Mouse (Mus musculus) bone marrow, adult 2 months (tissue): ENCODE results near the gene Trim11. TPM values are rescaled to one million over a fixed set of nuclear protein-coding genes. Genes with fewer than 3 reads are reported as not detected.
"Not testable (repeated sequence)": the region's sequence is repeated elsewhere in the genome, so short reads cannot be mapped to it uniquely, and the experiment has no call there.

Experiments
- H3K27ac ChIP-seq: fragments of 200-500 bp; 2 replicates; pipeline ENCODE4 v1.5.1; 2012; ENCODE audit warnings: low read depth, mild to moderate bottlenecking, control low read depth, inconsistent platforms, low read length; ENCODE audit not compliant: control insufficient read depth, poor library complexity, insufficient read depth
- H3K4me1 ChIP-seq: fragments of 200-500 bp; 2 replicates; pipeline ENCODE4 v1.6.1; 2011; ENCODE audit warnings: low read length; ENCODE audit not compliant: control insufficient read depth, insufficient read depth
- H3K4me3 ChIP-seq: fragments of 200-500 bp; replicated peaks from 2 replicates; pipeline ENCODE3; 2011; ENCODE audit warnings: mild to moderate bottlenecking, low read depth, low read length, control low read depth; ENCODE audit not compliant: control insufficient read depth
- CTCF ChIP-seq: fragments of 200-500 bp; IDR thresholded peaks from 2 replicates; pipeline ENCODE4 v1.5.1; 2011; ENCODE audit warnings: low read length, control low read depth; ENCODE audit not compliant: control insufficient read depth, insufficient read depth
- POLR2A ChIP-seq: fragments of 200-500 bp; IDR thresholded peaks from 2 replicates; pipeline ENCODE4 v1.6.1; 2011; ENCODE audit warnings: low read depth, mild to moderate bottlenecking, control low read depth, low read length, borderline replicate concordance; ENCODE audit not compliant: control insufficient read depth
- WGBS: fragments of 180-500 bp; shearing (Covaris S2); methylation state at CpG from one replicate; pipeline ENCODE4 v1.1.7; 2018; 5-methylcytosine and 5-hydroxymethylcytosine counted together
- polyA plus RNA-seq: library from polyadenylated mRNA; stranded (reverse); fragments of >200 nt; gene quantifications from 2 replicates; pipeline ENCODE4 v1.2.4, GENCODE M21; 2011; ENCODE audit warnings: low replicate concordance; ENCODE audit not compliant: missing spikeins, insufficient read depth, insufficient read length

Gene Trim11
- polyA plus RNA-seq, 1 experiment = 67.8 TPM

- WGBS = 0% methylated on average over 17 of the region's 17 CpGs
- peak; percentile 13; the same call in 1 of the 2 replicates for TF ChIP-seq POLR2A
- Histone ChIP-seq H3K27ac (peak overlapping the region; percentile 89), H3K4me3 (peak overlapping the region; percentile 68)
- not testable (repeated sequence) for H3K4me1 ChIP-seq
Measured at GRCm38 (mm10) chr11:58954170-58954419, 23.8 kb upstream of the Trim11 start.

GRCm38 (mm10) chr11:58954420-58955142, 23.3 kb upstream of the Trim11 start, which contains the start of the genes Hist3h2a and Trim17:
TSS of gene Hist3h2a (plus strand) at chr11:58954685.
TSS of gene Trim17 (plus strand) at chr11:58954685.
- Histone ChIP-seq H3K4me3 (peak within 1 kb of the TSS; percentile 78), H3K4me1 (no peaks in the 10 kb centered on the region; the same call in 1 of the 2 replicates), H3K27ac (peak within 1 kb of the TSS; percentile 96)
- WGBS = under 1% methylated on average over 49 of the region's 49 CpGs
- TF ChIP-seq POLR2A = peak; percentile 98
- TF ChIP-seq CTCF = peak; percentile 29; the same call in 1 of the 2 replicates

GRCm38 (mm10) chr11:58955143-58955867, 22.6 kb upstream of the Trim11 start:
- Histone ChIP-seq H3K4me3 (peak overlapping the region; percentile 78), H3K27ac (peak overlapping the region; percentile 96), H3K4me1 (no peaks in the 10 kb centered on the region; the same call in 1 of the 2 replicates)
- WGBS = under 1% methylated on average over 20 of the region's 20 CpGs
- TF ChIP-seq POLR2A (peak; percentile 27; the same call in 1 of the 2 replicates), CTCF (no peak)

GRCm38 (mm10) chr11:58955868-58956257, 22.0 kb upstream of the Trim11 start:
- no peak overlapping the region for H3K27ac ChIP-seq
- no peak for TF ChIP-seq POLR2A
- TF ChIP-seq CTCF = no peak
- no peaks in the 10 kb centered on the region; the same call in 1 of the 2 replicates for H3K4me1 ChIP-seq
- 29% methylated on average over 8 of the region's 8 CpGs for WGBS
- peak overlapping the region; percentile 78 for H3K4me3 ChIP-seq

- 91% methylated on average over 5 of the region's 5 CpGs for WGBS
- TF ChIP-seq POLR2A (no peak), CTCF (no peak)
- Histone ChIP-seq H3K27ac (peak overlapping the region; percentile 14), H3K4me1 (no peaks in the 10 kb centered on the region; the same call in 1 of the 2 replicates), H3K4me3 (peak overlapping the region; percentile 34)
Measured at GRCm38 (mm10) chr11:58957226-58957914, 20.5 kb upstream of the Trim11 start.

GRCm38 (mm10) chr11:58958536-58958935, 19.4 kb upstream of the Trim11 start:
- Histone ChIP-seq H3K4me3 (peak overlapping the region; percentile 8), H3K4me1 (no peaks in the 10 kb centered on the region; the same call in 1 of the 2 replicates), H3K27ac (peak overlapping the region; percentile 21; the same call in 1 of the 2 replicates)
- TF ChIP-seq CTCF (no peak), POLR2A (no peak)
- 88% methylated on average over 6 of the region's 6 CpGs for WGBS

GRCm38 (mm10) chr11:58959186-58959825, 18.6 kb upstream of the Trim11 start:
- 6% methylated on average over 15 of the region's 15 CpGs for WGBS
- Histone ChIP-seq H3K4me3 (peak overlapping the region; percentile 67), H3K4me1 (no peaks in the 10 kb centered on the region; the same call in 1 of the 2 replicates), H3K27ac (peak overlapping the region; percentile 60; the same call in 1 of the 2 replicates)
- TF ChIP-seq POLR2A = no peak
- TF ChIP-seq CTCF = no peak
